Mouse (Mus musculus): ENCODE measurements at regions not wholly inside any gene's neighbourhood (a gene's known extent, or its start where the extent isn't known, plus 50 kb on each side); places are given as distances from the start of the nearest gene placed in this dataset.
"Not testable (repeated sequence)": the region's sequence is repeated elsewhere in the genome, so short reads cannot be mapped to it uniquely, and the experiment has no call there.

- peak; percentile 84 for ATAC-seq
Measured at GRCm38 (mm10) chr17:47269053-47269891, 99.4 kb upstream of the Mrps10 start.

GRCm38 (mm10) chr17:47267843-47268242 is 100.8 kb upstream of the Mrps10 start:
- ATAC-seq = no peak

DNA sequence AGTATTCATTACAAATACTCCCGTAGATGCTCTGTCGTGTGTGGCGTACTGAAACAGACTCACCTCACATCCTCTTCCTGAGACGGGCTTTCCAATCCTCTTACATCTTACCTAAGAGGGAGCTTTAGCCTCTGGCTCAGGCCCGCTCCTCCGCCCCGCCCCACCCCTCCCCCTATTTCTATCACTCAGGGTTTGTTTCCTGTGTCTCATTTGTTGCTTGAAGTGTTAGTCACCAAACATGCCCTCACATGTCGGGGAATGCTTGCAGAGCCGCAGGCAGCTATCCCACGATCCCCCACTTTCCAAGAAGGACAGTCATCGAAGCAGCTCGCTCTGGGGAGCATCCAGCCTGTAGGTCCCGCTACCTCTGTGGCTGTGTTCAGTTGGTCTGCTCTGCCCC is 101.6 kb upstream of the Mrps10 start:
- peak; percentile 21 for ATAC-seq

DNA sequence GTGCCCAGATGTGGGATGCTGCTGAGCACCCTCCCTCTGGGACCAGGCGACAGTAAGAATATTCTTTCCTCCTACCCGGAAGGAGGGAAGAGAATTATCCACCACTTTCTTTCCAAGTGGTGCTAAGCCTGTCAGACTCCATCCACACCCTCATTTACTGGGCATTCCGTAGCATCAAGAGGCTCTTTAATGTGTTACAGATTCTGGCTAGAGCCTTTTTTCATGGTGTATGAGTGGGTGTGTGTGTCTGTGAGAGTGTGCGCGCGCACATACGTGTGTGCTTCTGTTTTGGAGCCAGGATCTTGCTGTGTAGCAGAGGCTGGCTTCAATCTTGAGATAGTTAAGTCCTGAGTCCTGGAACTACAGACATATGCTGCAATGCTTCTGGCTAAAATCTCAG is 102.4 kb upstream of the Mrps10 start:
- no peak for ATAC-seq

DNA sequence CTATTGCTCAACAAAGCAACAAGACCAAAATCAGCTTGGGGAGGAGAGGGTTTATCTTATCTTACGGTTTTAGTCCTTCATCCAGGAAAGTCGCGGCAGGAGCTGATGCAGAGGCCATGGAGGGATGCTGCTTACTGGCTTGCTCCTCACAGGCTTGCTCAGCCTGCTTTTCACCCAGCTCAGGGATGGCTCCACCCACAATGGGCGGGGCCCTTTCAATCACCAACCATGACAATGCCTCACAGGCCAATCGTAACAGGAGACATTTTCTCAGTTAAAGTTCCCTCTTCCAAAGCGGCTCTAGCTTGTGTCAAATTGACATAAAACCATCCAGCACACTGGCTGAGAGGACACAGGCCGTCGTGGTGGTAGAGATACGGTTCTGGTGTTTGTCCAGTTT is 105.7 kb upstream of the Mrps10 start:
- no peak for ATAC-seq

DNA sequence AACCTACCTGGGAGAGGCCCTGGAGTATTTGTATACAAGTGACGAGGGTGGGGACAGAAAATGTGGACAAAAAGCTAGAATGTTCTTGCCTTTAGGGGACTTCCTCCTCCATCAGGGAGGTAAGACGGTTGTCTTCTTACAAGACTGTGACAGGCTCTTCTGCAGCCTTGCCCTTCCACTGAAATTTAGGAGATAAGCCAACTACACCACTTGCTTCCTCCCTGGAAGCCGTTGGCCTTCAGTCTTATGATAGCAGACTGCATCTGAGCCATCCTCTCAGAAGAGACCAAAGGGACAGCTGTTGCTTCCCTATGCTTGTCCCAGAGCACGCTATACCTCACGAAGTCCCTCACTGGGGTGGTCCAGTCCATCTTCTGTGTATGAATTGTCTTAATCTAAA is 106.5 kb upstream of the Mrps10 start:
- ATAC-seq = no peak

GRCm38 (mm10) chr17:47260976-47261375 is 107.7 kb upstream of the Mrps10 start:
- no peak for ATAC-seq

GRCm38 (mm10) chr17:47258296-47258695 is 110.4 kb upstream of the Mrps10 start:
- ATAC-seq = no peak

GRCm38 (mm10) chr17:47255209-47255608 is 113.5 kb upstream of the Mrps10 start:
- no peak for ATAC-seq

GRCm38 (mm10) chr17:47254026-47254425 is 114.7 kb upstream of the Mrps10 start:
- no peak for ATAC-seq

GRCm38 (mm10) chr17:47250001-47250400 is 118.7 kb upstream of the Mrps10 start:
- ATAC-seq = no peak

DNA sequence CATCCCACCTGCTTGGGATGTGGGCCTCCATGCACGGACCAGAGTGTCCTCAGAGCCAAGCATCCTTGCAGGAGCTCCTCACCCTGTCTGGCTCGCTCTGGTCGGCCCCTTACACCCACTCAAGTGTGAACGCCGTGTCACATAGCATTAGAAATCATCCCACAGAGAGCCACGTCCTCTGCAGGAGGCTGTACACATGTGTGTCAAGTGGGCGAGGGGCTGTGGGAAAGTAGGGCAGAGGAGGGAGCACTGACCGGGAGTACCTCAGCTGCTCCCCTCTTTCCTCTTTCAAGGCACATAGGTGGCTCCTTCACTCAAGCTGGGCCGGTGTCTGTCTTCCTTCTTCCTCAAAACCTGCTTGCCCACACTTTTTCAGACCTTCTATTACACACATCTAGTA is 119.5 kb upstream of the Mrps10 start:
- no peak for ATAC-seq

- ATAC-seq = no peak
Measured at GRCm38 (mm10) chr17:47248053-47248452, 120.6 kb upstream of the Mrps10 start.

GRCm38 (mm10) chr17:47247516-47247915 is 121.2 kb upstream of the Mrps10 start:
- ATAC-seq = no peak

- ATAC-seq = no peak
Measured at GRCm38 (mm10) chr17:47246605-47247004, 122.1 kb upstream of the Mrps10 start.

DNA sequence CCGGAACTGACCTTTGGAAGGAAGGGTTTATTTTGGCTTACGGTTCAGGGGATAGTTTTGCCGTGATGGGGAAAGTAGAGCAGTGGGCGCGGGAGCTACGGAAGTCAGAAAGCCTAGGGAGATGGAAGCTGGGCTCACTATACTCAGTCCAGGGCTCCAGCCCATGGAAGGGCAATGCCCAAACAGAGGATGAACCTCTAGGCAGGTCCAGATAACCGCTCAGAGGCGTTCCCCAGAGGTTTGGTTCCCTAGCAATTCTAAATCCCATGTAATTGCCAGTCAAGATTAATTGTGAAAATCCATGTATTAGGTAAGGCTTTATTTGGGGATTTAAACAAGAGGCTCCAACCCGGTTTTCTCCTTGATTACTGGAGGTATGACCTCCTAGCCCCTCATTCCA is 123.1 kb upstream of the Mrps10 start:
- ATAC-seq = no peak

GRCm38 (mm10) chr17:47239086-47239485 is 129.6 kb upstream of the Mrps10 start:
- no peak for ATAC-seq

- ATAC-seq = not testable (repeated sequence)
Measured at GRCm38 (mm10) chr17:47237881-47238280, 130.8 kb upstream of the Mrps10 start.

DNA sequence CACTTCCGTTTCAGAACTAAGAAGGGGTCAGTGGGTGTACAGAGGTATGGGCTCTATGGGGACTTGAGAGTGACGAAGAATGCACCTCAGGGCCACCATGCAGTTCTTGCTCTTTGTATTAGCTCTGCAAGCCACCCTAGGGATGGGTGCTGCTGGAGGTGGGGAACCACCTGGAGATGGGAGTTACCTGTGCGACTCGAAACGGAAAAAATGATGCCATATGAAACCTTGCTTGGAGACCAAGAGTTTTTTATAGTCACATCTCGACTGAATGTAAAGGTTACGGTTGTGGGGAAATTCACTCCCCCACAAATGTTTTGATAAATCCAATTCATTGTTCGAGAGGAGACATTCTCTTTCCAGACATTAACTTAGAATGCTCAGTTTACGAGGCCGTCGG is 134.3 kb upstream of the Mrps10 start:
- peak; percentile 28 for ATAC-seq

GRCm38 (mm10) chr17:47233003-47233678 is 135.5 kb upstream of the Mrps10 start:
- no peak for ATAC-seq

GRCm38 (mm10) chr17:47230715-47231114 is 138.0 kb upstream of the Mrps10 start:
- no peak for ATAC-seq

DNA sequence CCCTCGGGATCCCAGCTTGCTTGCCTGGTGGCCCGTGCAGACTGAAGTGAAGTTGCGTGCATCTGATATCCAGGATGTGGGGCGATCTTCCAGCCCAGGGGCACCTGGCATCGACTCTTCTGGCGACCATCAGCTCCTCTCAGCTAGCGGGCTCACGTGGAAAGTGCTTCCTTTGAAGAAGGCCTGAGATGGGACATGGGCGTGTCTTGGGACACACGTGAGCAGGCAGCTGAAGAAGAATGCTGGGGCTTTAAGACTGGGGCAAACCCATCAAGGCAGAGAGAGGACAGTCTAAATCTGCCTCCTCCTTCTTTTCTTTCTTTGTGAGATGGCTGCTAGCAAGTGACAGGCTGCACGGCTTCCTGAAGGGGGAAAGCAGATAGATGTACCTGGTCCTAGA is 142.3 kb upstream of the Mrps10 start:
- no peak for ATAC-seq

DNA sequence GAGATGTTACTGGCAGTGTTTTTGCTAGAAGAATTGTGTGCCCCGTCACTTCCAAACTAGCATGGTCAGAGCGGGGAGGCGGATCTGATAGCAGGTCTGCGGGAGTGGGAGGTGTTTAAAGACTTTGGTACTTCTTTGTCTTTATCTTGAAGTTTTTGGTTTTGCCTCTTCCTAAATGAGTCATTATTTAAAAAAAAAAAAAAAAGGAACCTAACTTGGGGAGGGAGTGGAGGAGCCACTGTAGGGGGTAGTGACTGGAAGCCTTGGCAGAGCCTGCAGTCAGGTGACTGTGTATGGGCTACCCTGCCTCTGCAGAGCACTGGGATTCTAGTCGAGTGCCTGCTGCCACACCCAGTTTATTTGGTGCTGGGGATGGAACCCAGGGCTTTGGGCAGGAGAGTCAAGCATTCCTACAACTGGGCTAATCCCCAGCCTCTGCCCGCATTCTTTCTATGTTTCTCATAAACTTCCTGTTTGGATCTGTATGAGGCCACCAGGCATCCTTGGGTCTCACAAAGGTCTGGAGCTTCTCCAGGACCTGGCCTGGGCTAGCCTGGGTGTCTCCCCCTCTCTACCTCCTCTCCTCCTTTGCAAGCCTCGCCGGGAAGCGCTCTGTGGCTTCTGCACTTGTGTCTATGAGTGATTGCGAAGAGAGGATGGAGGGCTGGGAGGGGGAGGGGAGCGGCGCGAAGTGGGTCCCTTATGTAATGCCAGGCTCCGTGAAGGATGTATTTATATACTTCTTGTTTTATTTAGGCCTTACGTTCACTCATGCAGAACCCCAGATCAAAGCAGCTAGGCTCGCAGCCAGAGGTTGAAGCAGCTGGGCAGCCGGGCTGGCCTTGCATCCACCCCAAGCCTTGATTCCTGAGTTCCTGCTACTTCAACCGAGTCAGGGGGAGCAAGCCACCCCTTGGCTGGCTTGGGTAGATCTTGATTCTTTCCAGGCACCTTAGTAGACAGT is 143.1 kb upstream of the Mrps10 start:
- peak; percentile 67 for ATAC-seq
